Mouse (Mus musculus): ENCODE measurements around the gene Islr2. TPM values are rescaled to one million over a fixed set of nuclear protein-coding genes. Genes with fewer than 3 reads are reported as not detected.
"Not testable (repeated sequence)": the region's sequence is repeated elsewhere in the genome, so short reads cannot be mapped to it uniquely, and the experiment has no call there.

Gene Islr2
- 0.15 and 0.19 TPM in 2 replicates for polyA plus RNA-seq (2012; rRNA removed)

GRCm38 (mm10) chr9:58203516-58204447 is at the start of gene Islr2, which contains the start of gene Islr:
Islr2 (minus strand) TSS chr9:58204319.
Islr (minus strand) TSS chr9:58204306.
- no peak for DNase-seq (ENCODE audit: low spot score)

GRCm38 (mm10) chr9:58253805-58254122 is 49.6 kb upstream of the Islr2 start:
- not testable (repeated sequence) for DNase-seq (ENCODE audit: low spot score)

DNA sequence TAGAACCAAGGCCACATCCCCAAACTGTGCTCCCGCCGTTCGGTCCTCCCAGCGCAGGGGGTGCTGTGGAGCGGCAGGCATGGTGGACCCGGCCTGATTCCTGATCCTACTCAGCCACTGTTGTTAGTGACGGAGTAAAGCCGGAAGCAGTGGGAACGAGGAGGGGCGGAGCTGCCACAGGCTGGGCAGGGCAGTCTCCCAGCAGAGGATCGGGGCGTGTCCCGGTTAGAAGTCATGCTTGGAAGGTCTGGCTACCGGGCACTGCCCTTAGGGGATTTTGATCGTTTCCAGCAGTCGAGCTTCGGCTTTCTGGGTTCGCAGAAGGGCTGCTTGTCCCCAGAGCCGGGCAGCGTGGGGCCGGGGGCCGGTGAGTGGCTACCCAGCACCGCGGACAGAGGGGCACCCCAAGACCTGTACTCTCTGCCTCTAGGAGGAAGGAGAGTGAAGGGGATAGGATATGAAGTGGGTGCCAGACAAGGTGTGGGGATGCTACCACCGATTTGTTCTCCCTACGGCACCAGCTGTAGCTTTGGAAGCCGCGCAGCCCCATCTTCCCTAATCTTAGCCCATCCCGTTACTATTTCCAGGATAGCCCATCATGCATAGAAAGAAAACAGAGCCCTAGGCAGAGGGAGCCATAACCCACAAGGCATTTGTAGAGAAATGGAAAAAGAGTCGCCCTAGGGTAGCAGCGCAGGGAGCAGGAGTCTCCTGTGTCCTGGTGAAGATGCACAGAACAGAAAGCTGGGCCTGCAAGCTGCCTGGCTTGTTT is 49.1 kb upstream of the Islr2 start, which contains the start of gene Stoml1:
Gene Stoml1 (plus strand): TSS at position 132 of the 772 bp plus-strand sequence.
- DNase-seq (ENCODE audit: low spot score), result peak; percentile 84

DNA sequence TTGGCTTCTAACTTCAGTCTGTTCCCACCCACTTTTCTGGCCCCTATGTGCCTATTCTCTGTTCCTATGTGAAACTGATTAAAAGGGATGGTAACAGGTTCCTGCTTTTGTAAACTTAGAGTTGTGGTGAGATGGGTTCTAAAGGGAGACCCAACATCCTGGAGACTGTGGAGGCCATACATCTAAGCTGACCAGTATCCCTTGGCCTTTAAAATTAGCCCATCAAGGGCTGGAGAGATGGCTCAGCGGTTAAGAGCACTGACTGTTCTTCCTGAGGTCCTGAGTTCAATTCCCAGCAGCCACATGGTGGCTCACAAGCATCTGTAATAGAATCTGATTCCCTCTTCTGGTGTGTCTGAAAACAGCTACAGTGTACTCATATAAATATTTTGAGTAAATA is 46.6 kb upstream of the Islr2 start:
- not testable (repeated sequence) for DNase-seq (ENCODE audit: low spot score)

DNA sequence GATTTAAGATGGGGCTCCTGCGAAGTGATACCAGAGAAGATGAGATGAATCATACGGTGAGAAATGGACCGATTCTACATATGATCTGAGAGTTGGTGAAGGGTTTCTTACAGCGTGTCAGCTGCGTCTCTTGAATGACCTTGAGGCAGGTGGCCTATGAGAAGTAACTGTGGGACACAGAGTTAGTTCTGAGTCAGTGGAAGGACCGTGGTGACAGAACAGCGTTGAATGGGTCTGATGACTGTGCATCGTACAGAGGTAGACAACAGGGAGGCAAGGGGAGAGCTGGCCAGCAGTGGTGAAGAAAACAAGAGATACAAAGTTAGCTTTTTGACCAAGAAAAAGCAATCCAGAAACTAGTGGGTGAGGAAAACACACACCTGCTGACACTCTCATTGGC is 46.2 kb upstream of the Islr2 start:
- DNase-seq (ENCODE audit: low spot score), result no peak

DNA sequence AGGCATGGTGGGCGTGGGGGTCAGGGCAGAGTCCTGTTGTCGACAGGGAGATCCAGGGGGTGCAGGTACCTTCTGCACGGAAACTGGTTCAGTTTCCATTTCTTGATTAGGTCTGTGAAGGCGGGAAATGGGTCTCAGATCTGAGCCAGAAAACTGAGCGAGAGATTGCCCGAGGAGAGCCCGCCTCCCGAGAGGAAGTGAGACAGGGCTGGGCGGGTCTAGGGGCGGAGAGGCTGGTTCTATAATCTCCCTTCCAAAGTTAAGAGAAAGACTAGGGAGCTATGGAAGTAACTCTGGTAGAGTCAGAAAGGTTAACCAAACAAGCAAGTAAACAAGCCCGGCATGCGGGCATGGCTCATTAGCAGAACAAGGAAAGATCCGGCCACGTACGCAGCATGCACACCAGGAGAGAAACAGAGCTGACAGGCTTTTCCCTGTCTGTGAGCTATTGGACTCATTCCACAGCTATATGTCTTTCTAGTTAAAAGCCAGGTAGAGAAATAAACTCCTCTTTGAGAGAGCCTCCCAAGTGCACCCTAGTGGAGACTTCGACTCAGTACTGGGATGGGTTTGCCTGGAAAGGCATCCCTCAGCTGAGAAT is 45.6 kb upstream of the Islr2 start, which contains the start of gene Pml:
Gene Pml (minus strand): TSS at position 195 of the 601 bp plus-strand sequence.
- DNase-seq (ENCODE audit: low spot score), result peak; percentile 53

DNA sequence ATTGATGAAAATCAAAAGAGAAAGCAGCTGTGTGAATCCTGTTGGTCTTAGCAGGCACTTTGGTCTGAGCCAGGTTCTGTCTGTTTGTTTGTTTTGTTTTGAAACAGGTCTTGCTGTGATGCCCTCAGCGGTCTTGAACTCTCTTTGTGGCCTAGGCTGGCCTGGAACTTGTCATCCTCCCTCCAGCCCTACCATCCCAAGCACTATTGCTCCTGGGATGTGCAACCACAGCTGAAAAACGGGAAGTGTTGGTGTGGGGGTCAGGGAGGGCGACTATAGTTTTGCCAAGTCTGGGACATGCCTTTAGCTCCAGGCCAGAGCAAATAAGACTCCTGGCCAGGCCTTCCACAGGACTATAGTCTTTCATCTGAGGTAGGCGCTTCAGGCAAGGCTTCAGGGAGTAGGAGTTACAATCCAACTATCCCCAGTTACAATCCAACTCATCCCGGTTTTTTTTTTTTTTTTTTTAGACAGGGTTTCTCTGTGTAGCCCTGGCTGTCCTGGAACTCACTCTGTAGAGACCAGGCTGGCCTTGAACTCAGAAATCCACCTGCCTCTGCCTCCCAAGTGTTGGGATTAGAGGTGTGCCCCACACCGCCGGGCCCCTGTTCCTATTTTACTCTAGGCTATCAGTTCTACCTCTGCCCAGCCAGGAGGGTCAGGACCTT is 44.8 kb upstream of the Islr2 start:
- DNase-seq (ENCODE audit: low spot score), result no peak

- DNase-seq (ENCODE audit: low spot score), result peak; percentile 74
Measured at GRCm38 (mm10) chr9:58247064-58247759, 43.1 kb upstream of the Islr2 start.

GRCm38 (mm10) chr9:58246083-58246591 is 42.0 kb upstream of the Islr2 start:
- no peak for DNase-seq (ENCODE audit: low spot score)

DNA sequence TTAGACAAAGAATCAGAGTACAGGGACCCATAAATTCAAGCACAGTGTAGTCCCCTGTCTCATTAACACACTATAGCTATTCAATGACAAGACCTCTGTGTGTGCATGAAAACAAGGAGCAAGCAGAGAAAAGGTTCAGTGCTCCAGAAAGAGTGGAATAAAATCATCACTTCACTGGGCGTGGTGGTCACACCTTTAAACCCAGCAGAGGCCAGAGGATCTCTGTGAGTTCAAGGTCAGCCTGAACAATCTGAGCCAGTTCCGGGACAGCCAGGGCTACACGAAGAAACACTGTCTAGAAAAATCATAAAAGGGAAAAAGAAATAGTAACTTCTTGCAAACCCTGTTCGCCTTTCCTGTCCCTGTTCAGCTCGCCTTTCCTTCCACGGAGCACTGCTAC is 39.6 kb upstream of the Islr2 start:
- DNase-seq (ENCODE audit: low spot score), result no peak

- DNase-seq (ENCODE audit: low spot score), result no peak
Measured at GRCm38 (mm10) chr9:58242696-58243095, 38.6 kb upstream of the Islr2 start.

- DNase-seq (ENCODE audit: low spot score), result no peak
Measured at GRCm38 (mm10) chr9:58241780-58242485, 37.8 kb upstream of the Islr2 start.

GRCm38 (mm10) chr9:58234502-58235015 is 30.4 kb upstream of the Islr2 start:
- no peak for DNase-seq (ENCODE audit: low spot score)

DNA sequence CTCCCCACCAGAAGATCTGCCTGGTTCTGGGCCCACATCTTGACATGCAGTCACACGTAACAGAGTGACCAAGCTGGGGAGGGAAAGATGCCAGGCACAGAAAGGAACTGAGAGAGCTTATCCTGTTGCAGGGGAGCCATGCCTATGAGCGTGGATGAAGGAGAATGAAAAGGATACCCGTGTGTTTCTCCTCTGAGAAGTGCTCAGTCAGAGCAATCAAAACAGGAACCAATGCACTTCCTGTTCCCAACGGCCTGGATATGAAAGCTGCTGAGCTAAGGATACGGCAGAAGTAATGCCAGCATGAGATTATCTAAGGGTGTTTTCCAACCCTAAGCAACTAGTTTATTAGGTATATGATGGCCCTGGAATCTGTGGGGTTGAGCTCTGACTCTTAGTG is 28.3 kb upstream of the Islr2 start:
- no peak for DNase-seq (ENCODE audit: low spot score)

GRCm38 (mm10) chr9:58231746-58232145 is 27.6 kb upstream of the Islr2 start:
- DNase-seq (ENCODE audit: low spot score), result no peak

GRCm38 (mm10) chr9:58228777-58229466 is 24.8 kb upstream of the Islr2 start:
- no peak for DNase-seq (ENCODE audit: low spot score)

GRCm38 (mm10) chr9:58225915-58226913 is 22.1 kb upstream of the Islr2 start:
- no peak for DNase-seq (ENCODE audit: low spot score)

- DNase-seq (ENCODE audit: low spot score), result no peak
Measured at GRCm38 (mm10) chr9:58224356-58224755, 20.2 kb upstream of the Islr2 start.
